Mouse (Mus musculus): ENCODE results near the gene Ormdl3. TPM values are rescaled to one million over a fixed set of nuclear protein-coding genes. Genes with fewer than 3 reads are reported as not detected.
"Not testable (repeated sequence)": the region's sequence is repeated elsewhere in the genome, so short reads cannot be mapped to it uniquely, and the experiment has no call there.

The Ormdl3 gene
- polyA plus RNA-seq (2014; fragmentation: Nextera tagmentation; extraction: Ambion mirVana): 9.4 and 11.3 TPM in 2 replicates

DNA sequence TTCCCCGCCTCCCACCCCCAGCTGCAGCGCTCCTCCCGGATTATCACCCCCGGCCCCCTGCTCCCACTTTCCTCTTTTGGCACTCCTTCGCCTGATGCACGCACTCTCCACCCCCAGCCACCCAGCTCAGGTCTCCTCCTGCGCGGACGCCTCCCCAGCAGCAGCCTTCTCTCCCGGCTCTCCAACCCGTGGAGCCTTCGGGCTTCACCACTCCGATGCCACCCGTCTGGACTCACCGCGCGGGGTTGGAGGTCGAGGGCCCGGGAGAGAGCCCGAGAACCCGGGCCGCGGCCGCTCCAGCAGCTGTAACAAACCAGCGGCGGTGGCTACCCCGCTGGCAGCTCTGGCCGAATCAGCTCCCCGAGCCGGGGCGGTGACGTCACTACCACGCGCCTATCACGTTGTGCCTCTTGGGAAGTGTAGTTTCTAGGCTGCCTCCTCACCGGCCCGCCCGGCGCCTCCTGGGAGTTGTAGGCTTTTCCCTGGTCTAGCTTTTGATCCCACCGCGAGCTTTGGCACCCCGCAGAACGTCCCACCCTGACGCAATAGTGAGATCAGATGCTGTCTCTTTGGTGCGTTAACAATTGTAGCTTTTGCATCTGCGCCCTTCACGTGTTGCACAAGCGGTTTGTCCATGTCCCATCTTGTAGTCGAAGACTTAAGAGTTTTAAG lies at the start of gene Ormdl3:
TSS of gene Ormdl3 (minus strand) at position 477 of the 672 bp plus-strand sequence.
- no peaks in the 10 kb centered on the region for H3K9me3 ChIP-seq (ENCODE audit: control insufficient read depth, low read length)
- WGBS: under 1% methylated on average over 49 of the region's 49 CpGs

DNA sequence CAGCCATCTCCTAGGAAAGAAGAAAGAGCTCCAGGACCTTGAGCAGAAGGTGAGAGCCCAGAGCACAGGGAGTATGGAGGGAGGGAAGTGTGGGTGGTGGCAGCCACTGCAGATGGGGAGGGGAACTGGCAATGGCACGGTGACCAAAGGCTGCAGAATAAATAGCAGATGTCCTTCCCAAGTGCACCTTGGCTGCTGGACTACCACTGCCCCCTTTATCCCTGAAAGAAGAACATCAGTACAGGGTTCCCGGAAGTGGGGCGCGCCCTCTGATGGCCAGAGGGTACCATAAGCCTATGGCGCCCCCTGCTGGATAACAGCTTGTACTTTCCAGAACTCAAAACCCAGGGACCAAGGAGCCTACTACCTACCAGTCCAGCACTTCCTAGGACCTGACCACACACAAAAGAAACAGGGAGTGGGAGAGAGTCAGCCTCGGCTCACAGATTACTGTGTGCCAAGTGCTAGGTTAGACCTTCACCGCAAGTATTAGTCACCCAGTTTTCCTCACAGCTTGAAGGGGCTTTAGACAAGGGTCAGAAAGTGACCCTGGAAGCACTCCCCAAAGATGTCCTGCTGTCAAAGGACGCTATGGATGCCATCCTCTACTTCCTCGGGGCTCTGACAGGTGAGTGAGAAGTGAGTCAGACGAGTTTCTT lies 48.3 kb upstream of the Ormdl3 start:
- H3K27ac ChIP-seq (replicated peaks in 1 of 2; ENCODE audit: control insufficient read depth in 1 of 2, insufficient read depth in 1 of 2, low read depth in 2 of 2, low read length in 2 of 2); H3K4me2 ChIP-seq (ENCODE audit: low read length); H3K9me3 ChIP-seq (ENCODE audit: control insufficient read depth, low read length); H3K4me3 ChIP-seq (ENCODE audit: control insufficient read depth in 1 of 2, insufficient read depth in 1 of 2, low read depth in 1 of 2, low read length in 2 of 2); H3K27me3 ChIP-seq (ENCODE audit: control insufficient read depth, insufficient read depth, low read length); H3K4me1 ChIP-seq (ENCODE audit: control insufficient read depth in 2 of 2, insufficient read depth in 2 of 2, low read length in 2 of 2); H3K36me3 ChIP-seq (ENCODE audit: control insufficient read depth, insufficient read depth, low read length); ATAC-seq (ENCODE audit: insufficient number of reproducible peaks, insufficient read depth, low FRiP score, low read depth); H3K9ac ChIP-seq (ENCODE audit: low read length): not testable (repeated sequence)
- 32% methylated on average over 10 of the region's 10 CpGs for WGBS

More for the DNA sequence above, at the start of gene Ormdl3:
- Histone ChIP-seq H3K4me1 (ENCODE audit: control insufficient read depth in 2 of 2, insufficient read depth in 2 of 2, low read length in 2 of 2) (peaks cover 38 to 63% of the 10 kb centered on the region in 2 experiments), H3K27ac (replicated peaks in 1 of 2; ENCODE audit: control insufficient read depth in 1 of 2, insufficient read depth in 1 of 2, low read depth in 2 of 2, low read length in 2 of 2) (peak within 1 kb of the TSS; percentile 95 to 97), H3K27me3 (ENCODE audit: control insufficient read depth, insufficient read depth, low read length) (no peaks in the 10 kb centered on the region), H3K9ac (ENCODE audit: low read length) (peak within 1 kb of the TSS; percentile 86), H3K4me2 (ENCODE audit: low read length) (peak within 1 kb of the TSS; percentile 71), H3K4me3 (ENCODE audit: control insufficient read depth in 1 of 2, insufficient read depth in 1 of 2, low read depth in 1 of 2, low read length in 2 of 2) (peak within 1 kb of the TSS; percentile 70 to 80), H3K36me3 (ENCODE audit: control insufficient read depth, insufficient read depth, low read length) (peaks cover 18% of the 10 kb centered on the region)
- peak; percentile 88 for ATAC-seq (ENCODE audit: insufficient number of reproducible peaks, insufficient read depth, low FRiP score, low read depth)

DNA sequence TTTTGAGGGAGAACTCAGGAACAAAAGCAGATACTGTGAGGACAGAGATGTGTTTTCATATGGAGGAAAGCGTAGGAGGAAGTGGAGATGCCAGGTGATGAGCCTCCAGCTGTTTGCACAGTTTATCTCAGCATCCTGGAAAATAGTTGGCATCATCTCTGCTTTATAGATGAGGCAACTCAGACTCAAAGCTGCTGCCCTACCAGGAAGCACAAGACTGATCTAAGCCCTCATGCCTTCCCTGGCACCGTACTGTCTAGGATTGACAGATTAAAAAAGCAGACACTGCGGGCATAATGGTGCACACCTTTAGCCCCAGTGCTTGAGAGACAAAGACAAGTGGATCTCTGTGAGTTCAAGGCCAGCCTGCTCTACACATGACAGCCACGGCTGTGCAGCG lies 43.5 kb upstream of the Ormdl3 start:
- Histone ChIP-seq H3K36me3 (ENCODE audit: control insufficient read depth, insufficient read depth, low read length) (no peaks in the 10 kb centered on the region), H3K4me3 (ENCODE audit: control insufficient read depth in 1 of 2, insufficient read depth in 1 of 2, low read depth in 1 of 2, low read length in 2 of 2) (no peak overlapping the region), H3K27ac (replicated peaks in 1 of 2; ENCODE audit: control insufficient read depth in 1 of 2, insufficient read depth in 1 of 2, low read depth in 2 of 2, low read length in 2 of 2) (no peak overlapping the region), H3K9ac (ENCODE audit: low read length) (no peak overlapping the region), H3K9me3 (ENCODE audit: control insufficient read depth, low read length) (no peaks in the 10 kb centered on the region), H3K4me1 (ENCODE audit: control insufficient read depth in 2 of 2, insufficient read depth in 2 of 2, low read length in 2 of 2) (no peaks in the 10 kb centered on the region), H3K27me3 (ENCODE audit: control insufficient read depth, insufficient read depth, low read length) (peaks cover 6% of the 10 kb centered on the region; the same call in 1 of the 2 replicates), H3K4me2 (ENCODE audit: low read length) (no peak overlapping the region)
- 76% methylated on average over 5 of the region's 5 CpGs for WGBS
- ATAC-seq (ENCODE audit: insufficient number of reproducible peaks, insufficient read depth, low FRiP score, low read depth): no peak

DNA sequence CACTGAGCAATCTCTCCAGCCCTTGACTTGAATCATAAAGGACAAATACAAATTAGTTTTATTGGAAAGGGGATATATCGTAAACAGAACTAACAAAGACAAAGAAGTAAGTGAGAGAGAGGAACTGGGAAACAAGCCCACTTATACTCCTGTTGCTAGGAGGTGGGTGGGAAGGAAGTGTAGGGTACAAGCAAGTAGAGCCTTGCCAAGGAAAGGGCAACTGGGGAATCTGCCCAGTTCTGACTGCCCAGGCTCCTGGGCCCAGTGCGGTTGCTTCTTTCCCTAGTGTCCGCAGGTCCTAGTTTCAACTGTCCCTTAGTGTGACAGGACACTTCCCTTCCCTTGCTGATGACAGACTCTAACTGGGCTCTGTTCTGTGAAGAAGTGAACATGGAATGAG lies 41.5 kb upstream of the Ormdl3 start:
- Histone ChIP-seq H3K27ac (replicated peaks in 1 of 2; ENCODE audit: control insufficient read depth in 1 of 2, insufficient read depth in 1 of 2, low read depth in 2 of 2, low read length in 2 of 2) (no peak overlapping the region), H3K4me3 (ENCODE audit: control insufficient read depth in 1 of 2, insufficient read depth in 1 of 2, low read depth in 1 of 2, low read length in 2 of 2) (no peak overlapping the region), H3K9ac (ENCODE audit: low read length) (no peak overlapping the region), H3K4me1 (ENCODE audit: control insufficient read depth in 2 of 2, insufficient read depth in 2 of 2, low read length in 2 of 2) (no peaks in the 10 kb centered on the region), H3K9me3 (ENCODE audit: control insufficient read depth, low read length) (0 out of 2 replicates have a peak, but pooled peaks cover 3% of the 10 kb centered on the region), H3K36me3 (ENCODE audit: control insufficient read depth, insufficient read depth, low read length) (no peaks in the 10 kb centered on the region), H3K4me2 (ENCODE audit: low read length) (no peak overlapping the region), H3K27me3 (ENCODE audit: control insufficient read depth, insufficient read depth, low read length) (peaks cover 6% of the 10 kb centered on the region; the same call in 1 of the 2 replicates)
- 83% methylated on average over 3 of the region's 3 CpGs for WGBS
- no peak for ATAC-seq (ENCODE audit: insufficient number of reproducible peaks, insufficient read depth, low FRiP score, low read depth)

DNA sequence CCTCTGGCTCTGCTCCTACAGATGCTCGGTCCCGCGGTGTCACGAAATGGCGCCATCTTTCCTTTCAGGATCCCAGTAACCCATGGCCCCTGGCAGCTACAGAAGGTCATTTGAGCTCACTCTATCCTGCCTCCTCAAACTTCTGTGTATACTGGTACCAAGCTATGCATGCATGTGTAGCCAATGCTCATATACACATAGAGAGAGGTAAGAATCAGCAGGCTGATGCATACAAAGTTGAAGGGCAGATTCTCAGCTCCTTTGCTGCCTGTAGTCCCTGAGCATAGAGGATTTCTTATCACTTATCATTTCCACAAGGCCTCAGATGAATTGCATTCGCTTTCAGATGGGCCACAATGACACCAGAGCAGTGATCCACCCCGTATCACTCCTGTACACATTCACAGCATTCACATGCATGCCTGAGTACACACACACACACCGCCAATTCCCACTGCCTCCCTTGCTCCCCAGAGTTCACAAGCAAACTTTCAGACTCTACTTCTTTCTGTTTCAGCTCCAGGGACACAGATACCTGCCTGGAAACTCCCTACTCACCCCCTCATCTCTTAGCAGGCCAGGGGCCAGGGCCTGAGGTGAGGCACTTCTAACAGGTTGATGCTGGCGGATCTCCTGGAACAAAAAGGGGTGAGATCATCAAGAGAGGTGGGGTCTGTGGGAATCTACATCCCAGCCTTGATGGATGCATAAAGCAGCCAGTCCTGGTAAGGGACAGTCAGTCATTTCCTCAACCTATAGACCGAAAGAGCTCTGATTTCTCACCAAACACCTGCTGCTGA lies 38.6 kb upstream of the Ormdl3 start, which contains the start of the genes Gm12355 and Gsdma3:
TSS of gene Gm12355 (minus strand) at position 51 of the 800 bp plus-strand sequence.
TSS of gene Gsdma3 (plus strand) at position 750 of the 800 bp plus-strand sequence.
- no peak within 1 kb of the TSS for H3K9ac ChIP-seq (ENCODE audit: low read length)
- no peak for ATAC-seq (ENCODE audit: insufficient number of reproducible peaks, insufficient read depth, low FRiP score, low read depth)
- H3K4me3 ChIP-seq (ENCODE audit: control insufficient read depth in 1 of 2, insufficient read depth in 1 of 2, low read depth in 1 of 2, low read length in 2 of 2): no peak within 1 kb of the TSS
- no peak within 1 kb of the TSS for H3K27ac ChIP-seq (replicated peaks in 1 of 2; ENCODE audit: control insufficient read depth in 1 of 2, insufficient read depth in 1 of 2, low read depth in 2 of 2, low read length in 2 of 2)
- H3K4me1 ChIP-seq (ENCODE audit: control insufficient read depth in 2 of 2, insufficient read depth in 2 of 2, low read length in 2 of 2): no peaks in the 10 kb centered on the region
- no peaks in the 10 kb centered on the region for H3K36me3 ChIP-seq (ENCODE audit: control insufficient read depth, insufficient read depth, low read length)
- WGBS: 82% methylated on average over 10 of the region's 10 CpGs
- H3K4me2 ChIP-seq (ENCODE audit: low read length): no peak within 1 kb of the TSS
- H3K27me3 ChIP-seq (ENCODE audit: control insufficient read depth, insufficient read depth, low read length): 0 out of 2 replicates have a peak, but pooled peaks cover 2% of the 10 kb centered on the region
- peaks cover 9% of the 10 kb centered on the region; the same call in 1 of the 2 replicates for H3K9me3 ChIP-seq (ENCODE audit: control insufficient read depth, low read length)

DNA sequence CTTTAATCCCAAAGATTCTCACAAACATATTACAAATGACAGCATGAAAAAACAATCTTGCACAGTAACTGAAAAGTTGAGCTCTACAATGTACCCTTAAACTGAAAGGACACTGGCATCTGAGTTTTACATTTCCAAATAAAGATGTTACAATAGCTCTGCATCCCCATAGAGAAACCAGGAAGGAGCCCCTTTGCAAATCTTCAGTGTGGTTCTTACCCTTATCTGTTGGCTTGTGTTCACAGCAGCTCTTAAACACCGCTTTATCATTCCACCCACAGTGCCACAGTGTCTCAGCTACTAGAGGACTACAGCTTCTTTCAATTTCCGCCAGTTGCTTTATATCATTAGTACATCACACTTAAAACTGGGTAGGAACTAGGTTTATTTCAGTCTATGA lies 37.2 kb upstream of the Ormdl3 start:
- H3K9me3 ChIP-seq (ENCODE audit: control insufficient read depth, low read length); H3K4me3 ChIP-seq (ENCODE audit: control insufficient read depth in 1 of 2, insufficient read depth in 1 of 2, low read depth in 1 of 2, low read length in 2 of 2); H3K27ac ChIP-seq (replicated peaks in 1 of 2; ENCODE audit: control insufficient read depth in 1 of 2, insufficient read depth in 1 of 2, low read depth in 2 of 2, low read length in 2 of 2); H3K27me3 ChIP-seq (ENCODE audit: control insufficient read depth, insufficient read depth, low read length); H3K4me2 ChIP-seq (ENCODE audit: low read length); H3K9ac ChIP-seq (ENCODE audit: low read length); H3K36me3 ChIP-seq (ENCODE audit: control insufficient read depth, insufficient read depth, low read length); H3K4me1 ChIP-seq (ENCODE audit: control insufficient read depth in 2 of 2, insufficient read depth in 2 of 2, low read length in 2 of 2); ATAC-seq (ENCODE audit: insufficient number of reproducible peaks, insufficient read depth, low FRiP score, low read depth): not testable (repeated sequence)
- 73% methylated on average over 2 of the region's 2 CpGs for WGBS

DNA sequence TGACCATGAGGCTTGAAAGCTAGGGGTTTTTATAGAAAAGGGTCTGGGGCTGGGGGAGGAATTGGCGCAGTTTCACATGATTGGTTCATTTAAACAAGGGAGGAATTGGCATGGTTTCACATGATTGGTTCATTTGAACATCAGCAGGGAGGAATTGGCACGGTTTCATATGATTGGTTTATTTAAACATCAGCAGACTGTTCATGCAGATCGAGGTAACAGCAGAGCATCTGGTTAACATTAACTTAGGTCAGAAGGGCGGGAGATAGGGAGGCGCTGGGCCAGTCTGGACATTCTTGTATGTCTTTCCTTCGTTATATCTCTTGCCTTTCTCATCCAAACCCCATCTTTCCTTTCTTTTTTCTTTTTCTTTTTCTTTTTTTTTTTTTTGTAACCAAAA lies 36.8 kb upstream of the Ormdl3 start:
- H3K27me3 ChIP-seq (ENCODE audit: control insufficient read depth, insufficient read depth, low read length); H3K4me3 ChIP-seq (ENCODE audit: control insufficient read depth in 1 of 2, insufficient read depth in 1 of 2, low read depth in 1 of 2, low read length in 2 of 2); ATAC-seq (ENCODE audit: insufficient number of reproducible peaks, insufficient read depth, low FRiP score, low read depth); H3K27ac ChIP-seq (replicated peaks in 1 of 2; ENCODE audit: control insufficient read depth in 1 of 2, insufficient read depth in 1 of 2, low read depth in 2 of 2, low read length in 2 of 2); H3K36me3 ChIP-seq (ENCODE audit: control insufficient read depth, insufficient read depth, low read length); H3K9ac ChIP-seq (ENCODE audit: low read length); H3K4me2 ChIP-seq (ENCODE audit: low read length); H3K9me3 ChIP-seq (ENCODE audit: control insufficient read depth, low read length); H3K4me1 ChIP-seq (ENCODE audit: control insufficient read depth in 2 of 2, insufficient read depth in 2 of 2, low read length in 2 of 2): not testable (repeated sequence)
- 70% methylated on average over 6 of the region's 6 CpGs for whole genome bisulfite sequencing

Data from heart, embryonic 14.5 days (tissue).